Mouse (Mus musculus) neural tube, postnatal 0 days (tissue): ENCODE measurements around the gene Clrn1. TPM values are rescaled to one million over a fixed set of nuclear protein-coding genes. Genes with fewer than 3 reads are reported as not detected.

Source experiments
- polyA plus RNA-seq: library from polyadenylated mRNA; unstranded; fragments of >200 nt; fragmentation: Nextera tagmentation; extraction: Ambion mirVana; gene quantifications from 2 replicates; pipeline ENCODE4 v1.2.1, GENCODE M21; 2015

The Clrn1 gene
- 1.2 and 1.5 TPM in 2 replicates for polyA plus RNA-seq

DNA sequence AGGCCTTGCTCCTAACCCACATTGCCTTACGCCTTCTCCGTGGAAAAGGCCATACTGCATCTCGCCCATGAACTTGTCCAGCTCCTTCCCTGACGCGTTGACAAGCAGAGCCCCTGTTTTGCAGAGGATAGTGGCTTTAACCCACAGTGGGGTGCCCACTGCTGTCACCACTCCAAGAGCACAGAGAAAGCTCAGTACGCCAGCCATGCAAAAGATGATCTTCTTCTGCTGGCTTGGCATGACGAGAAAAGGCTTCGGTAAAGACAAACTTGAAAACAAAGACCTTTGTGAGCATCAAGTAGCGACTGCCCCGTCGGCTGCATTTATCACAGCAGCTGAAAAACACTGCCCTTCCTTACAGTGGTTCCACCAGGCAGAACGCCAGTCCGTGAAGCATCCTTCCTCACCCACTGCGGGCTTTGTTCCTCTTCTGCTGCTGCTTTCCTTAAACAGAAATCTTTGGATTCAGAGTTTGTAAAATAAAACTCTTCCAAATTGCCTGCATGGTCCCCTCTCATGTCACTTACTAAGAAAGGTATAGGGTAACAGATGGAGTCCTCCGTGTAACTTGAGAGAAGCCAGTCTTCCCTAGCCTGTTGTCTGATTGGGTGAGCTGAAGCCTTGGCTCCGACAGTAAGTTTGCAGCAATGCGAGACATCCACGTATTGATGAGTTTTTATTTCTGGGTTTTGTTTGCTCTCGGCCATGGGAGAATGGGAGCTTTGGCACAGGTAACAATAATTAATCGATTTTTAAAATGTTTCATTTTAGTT, at the start of gene Clrn1:
TSS of gene Clrn1 (minus strand) at position 540 of the 773 bp plus-strand sequence.

DNA sequence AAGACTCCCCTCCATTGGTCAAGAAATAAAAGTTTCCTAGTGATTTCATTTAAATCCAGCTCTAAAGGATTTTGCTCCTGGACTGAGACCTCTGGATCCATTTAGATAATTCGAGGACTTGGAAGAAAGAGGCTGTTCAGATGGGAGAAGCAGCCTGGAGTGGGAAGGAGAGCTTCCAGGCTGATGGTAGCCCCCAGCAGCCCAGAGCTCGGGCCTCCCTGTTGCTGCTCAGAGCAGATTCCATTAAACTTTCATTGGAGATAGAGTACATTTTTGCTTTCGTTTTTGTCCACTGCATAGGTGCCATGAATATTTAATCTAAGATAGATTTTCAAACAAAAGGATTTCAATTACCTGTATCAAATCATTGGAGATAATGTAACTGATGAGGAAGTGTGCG, 62.9 kb downstream of the Clrn1 start, which contains the start of gene Mindy4b-ps:
TSS of gene Mindy4b-ps (minus strand) at position 101 of the 400 bp plus-strand sequence.

Other genes with a start within 250 kb of the Clrn1 start
- gene Erich6, start 248.1 kb downstream of the Clrn1 start, polyA plus RNA-seq: 0.35 and 0.50 TPM in 2 replicates
- gene Siah2, start 192.9 kb downstream of the Clrn1 start, polyA plus RNA-seq: 13.4 and 16.0 TPM in 2 replicates
- gene Mindy4b-ps, start 63.0 kb downstream of the Clrn1 start, polyA plus RNA-seq: 0.09 TPM in 1 of 2 replicates, not detected in the other
- 5.1 and 5.4 TPM in 2 replicates for gene Med12l, start 120.5 kb upstream of the Clrn1 start, polyA plus RNA-seq
- gene Gpr171, start 216.5 kb upstream of the Clrn1 start, polyA plus RNA-seq: 0.63 and 1.2 TPM in 2 replicates